Mouse (Mus musculus) megakaryocyte, embryonic 14.5 days (primary cell): Measurements from ENCODE around the gene Rnf185.

Experiments
- FLI1 ChIP-seq: IDR thresholded peaks from 2 replicates; pipeline ENCODE4 v1.6.1; 2012; ENCODE audit warnings: low read length, inconsistent platforms, mixed read lengths
- GATA1 ChIP-seq: IDR thresholded peaks from 3 replicates; pipeline ENCODE4 v1.6.1; 2012; ENCODE audit warnings: mixed read lengths, low read length, inconsistent platforms, borderline replicate concordance

DNA sequence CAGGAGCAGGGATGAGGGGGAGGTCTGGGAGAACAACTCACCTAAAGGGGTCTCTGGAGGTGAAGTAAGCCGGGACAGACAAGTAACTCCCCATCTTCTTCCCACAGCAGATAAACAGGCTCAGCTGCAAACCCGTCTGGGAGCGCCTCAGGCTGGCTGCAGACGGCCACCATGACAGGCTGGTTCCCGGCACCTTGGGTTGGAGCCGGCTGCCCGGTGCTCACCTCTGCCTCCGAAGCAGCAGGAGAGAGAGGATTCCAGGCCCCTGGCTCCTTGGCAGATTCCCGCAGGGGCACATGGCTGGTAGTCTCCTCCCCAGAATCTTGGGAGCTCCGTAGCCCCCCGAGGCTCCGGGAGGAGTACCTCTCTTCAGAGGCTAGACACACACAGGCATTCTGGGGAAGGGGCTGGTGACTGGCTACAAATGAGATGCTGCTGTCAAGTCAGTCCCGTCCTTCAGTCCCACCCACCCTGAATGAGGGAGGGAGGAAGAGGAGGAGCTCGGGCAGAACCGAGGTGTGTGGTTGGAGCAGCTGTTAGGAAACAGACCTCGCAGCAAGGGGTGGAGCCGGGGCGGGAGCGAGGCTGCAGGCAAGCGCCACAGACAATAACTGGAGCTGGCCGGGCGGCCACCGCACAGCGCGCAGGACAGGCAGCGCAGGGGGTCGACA is 81.1 kb downstream of the Rnf185 start:
- TF ChIP-seq GATA1 (no peak), FLI1 (no peak)
